Mouse (Mus musculus): ENCODE measurements around the gene Usp7.
"Not testable (repeated sequence)": the region's sequence is repeated elsewhere in the genome, so short reads cannot be mapped to it uniquely, and the experiment has no call there.

The Usp7 gene

DNA sequence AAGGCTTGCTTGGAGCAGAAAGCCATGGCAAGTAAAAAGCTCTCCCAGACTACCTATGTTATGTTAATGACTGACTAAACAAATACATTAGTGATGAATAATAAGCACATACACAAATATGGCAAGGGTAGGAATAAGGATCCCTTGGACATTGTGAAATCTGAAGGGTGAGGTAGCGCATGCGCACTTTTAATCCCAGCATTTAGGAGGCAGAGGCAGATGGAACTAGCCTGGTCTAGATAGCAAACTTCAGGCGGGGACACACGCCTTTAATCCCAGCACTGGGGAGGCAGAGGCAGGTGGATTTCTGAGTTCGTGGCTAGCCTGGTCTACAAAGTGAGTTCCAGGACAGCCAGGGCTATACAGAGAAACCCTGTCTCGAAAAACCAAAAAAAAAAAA lies 34.5 kb downstream of the Usp7 start:
- DNase-seq (ENCODE audit: inconsistent age in 2 of 2, low spot score in 1 of 2) = not testable (repeated sequence)

GRCm38 (mm10) chr16:8752334-8752733 lies 39.8 kb downstream of the Usp7 start:
- DNase-seq (ENCODE audit: inconsistent age in 2 of 2, low spot score in 1 of 2) = no peak

DNA sequence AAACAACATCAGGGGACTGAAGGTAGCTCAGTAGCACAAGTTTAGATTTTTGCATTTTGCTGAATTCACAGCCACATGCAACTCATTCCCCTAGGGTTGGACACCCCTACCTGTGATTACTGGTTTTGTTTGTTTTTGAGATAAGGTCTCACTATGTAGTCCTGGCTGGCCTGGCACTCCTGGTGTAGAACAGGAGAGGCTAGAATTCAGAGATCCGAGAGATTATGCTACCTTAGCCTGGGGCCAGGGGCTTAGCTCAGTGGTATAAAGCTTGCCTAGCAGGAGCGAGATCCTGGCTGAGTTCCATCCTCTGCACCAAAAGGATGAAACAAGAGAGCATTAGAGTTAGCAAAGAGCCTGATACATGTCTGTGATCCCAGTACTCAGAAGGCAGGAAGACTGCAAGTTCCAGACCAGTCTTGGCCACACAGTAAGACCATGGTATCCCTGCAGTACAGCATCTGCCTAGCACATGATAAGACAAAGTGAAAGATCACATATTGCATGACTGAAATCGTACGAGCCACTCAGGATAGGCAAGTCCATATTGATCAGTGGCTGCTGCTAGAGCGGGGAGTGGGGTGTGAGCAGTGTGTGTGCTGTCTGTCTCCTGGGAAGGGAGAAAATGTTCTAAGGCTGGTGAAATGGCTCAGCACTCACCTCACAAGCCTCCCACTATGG lies 40.4 kb downstream of the Usp7 start:
- DNase-seq (ENCODE audit: inconsistent age in 2 of 2, low spot score in 1 of 2) = no peak

GRCm38 (mm10) chr16:8748904-8749303 lies 43.2 kb downstream of the Usp7 start:
- peak in 1 of 2 experiments; percentile 59 for DNase-seq (ENCODE audit: inconsistent age in 2 of 2, low spot score in 1 of 2)

DNA sequence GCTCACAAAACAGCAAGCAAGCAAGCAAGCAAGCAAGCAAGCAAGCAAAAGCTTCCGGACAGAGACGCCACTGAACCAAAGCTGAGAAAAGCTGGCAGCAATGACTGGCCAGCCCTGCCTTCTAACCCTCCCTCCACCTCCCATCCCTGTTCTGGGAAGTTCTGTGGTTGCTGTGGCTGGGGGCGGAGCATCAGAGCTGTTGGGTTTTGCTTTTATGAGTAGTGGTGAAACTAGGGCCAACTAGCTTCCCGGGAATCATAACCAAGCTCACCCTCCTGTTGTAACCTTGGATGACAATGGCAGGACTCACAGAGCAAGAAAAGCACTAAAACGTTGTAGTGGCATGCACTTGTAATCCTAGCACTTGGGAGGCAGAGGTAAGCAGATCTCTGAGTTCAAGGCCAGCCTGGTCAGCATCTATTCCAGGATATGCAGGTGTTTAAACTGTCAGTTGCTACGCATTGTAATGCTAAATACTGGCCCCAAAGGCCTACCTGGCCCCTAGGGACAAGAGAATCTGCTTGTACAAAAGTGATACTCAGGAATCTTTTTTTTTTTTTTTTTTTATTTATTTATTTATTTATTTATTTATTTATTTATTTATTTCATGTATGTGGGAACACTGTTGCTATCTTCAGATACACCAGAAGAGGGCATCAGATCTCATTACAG lies 43.8 kb downstream of the Usp7 start:
- DNase-seq (ENCODE audit: inconsistent age in 2 of 2, low spot score in 1 of 2) = peak in 1 of 2 experiments; percentile 60

DNA sequence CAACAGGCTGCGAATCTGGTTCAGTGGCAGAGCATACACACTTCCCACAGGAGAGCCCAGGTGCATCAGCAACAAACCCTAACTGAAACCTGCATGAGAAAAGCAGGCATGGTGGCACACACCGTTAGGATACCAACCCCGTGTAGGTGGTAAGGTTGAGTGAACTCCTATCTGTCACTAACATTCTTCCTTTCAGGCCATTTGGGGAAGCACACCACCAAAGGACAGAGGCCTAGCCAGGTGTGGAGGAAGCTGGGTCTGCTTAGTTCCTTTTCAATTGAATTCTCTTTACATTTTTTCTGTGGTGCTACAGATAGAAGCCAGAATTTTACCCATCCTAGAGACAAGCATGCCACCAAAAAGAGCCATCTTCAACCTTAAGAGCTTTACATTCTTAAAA lies 44.3 kb downstream of the Usp7 start:
- DNase-seq (ENCODE audit: inconsistent age in 2 of 2, low spot score in 1 of 2) = no peak

DNA sequence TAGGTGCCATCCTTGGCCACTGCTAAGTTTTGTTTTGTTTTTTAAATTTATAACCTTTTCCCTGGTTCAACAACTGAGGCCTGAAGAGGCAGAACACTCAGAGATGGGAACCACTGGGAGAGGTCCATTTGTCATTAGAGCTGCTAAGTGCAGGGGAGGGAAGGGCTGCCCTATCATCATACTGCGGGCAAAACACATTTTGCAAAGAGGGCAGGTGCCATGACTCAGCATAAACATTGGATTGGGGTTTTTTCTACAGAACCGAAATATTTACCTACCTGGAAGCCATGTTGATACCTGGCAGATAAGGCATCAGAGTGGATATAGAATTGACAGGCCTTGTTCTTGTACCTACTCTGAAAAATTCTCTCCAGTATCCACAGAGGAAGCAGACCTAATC lies 45.6 kb downstream of the Usp7 start:
- DNase-seq (ENCODE audit: inconsistent age in 2 of 2, low spot score in 1 of 2) = no peak

GRCm38 (mm10) chr16:8745751-8746150 lies 46.4 kb downstream of the Usp7 start:
- no peak for DNase-seq (ENCODE audit: inconsistent age in 2 of 2, low spot score in 1 of 2)

DNA sequence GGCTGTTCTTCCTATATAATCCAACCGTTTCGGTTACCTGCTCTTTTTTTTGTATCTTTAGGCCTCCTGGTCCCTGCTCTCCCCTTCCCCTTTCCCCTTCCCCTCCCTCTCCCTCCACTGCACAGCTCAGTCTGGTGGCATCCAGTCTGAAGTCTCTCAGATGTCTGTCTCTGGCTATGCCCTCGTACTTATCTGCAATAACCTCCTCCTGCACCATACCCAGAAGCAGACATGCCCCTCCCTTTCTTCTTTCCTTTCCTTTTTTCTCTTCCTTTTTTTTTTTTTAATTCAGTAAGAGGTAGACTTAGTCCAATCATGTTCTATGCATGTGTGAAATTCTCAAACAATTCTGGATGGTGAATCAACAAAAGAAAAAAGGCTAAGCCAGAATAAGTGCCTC lies 48.1 kb downstream of the Usp7 start:
- DNase-seq (ENCODE audit: inconsistent age in 2 of 2, low spot score in 1 of 2) = no peak

GRCm38 (mm10) chr16:8741697-8742096 lies 50.4 kb downstream of the Usp7 start:
- no peak for DNase-seq (ENCODE audit: inconsistent age in 2 of 2, low spot score in 1 of 2)

- DNase-seq (ENCODE audit: inconsistent age in 2 of 2, low spot score in 1 of 2) = peak in 1 of 2 experiments; percentile 38
Measured at GRCm38 (mm10) chr16:8741110-8741509, 51.0 kb downstream of the Usp7 start.

GRCm38 (mm10) chr16:8738542-8739514 lies 53.3 kb downstream of the Usp7 start:
- DNase-seq (ENCODE audit: inconsistent age in 2 of 2, low spot score in 1 of 2) = peak; percentile 91 to 97

DNA sequence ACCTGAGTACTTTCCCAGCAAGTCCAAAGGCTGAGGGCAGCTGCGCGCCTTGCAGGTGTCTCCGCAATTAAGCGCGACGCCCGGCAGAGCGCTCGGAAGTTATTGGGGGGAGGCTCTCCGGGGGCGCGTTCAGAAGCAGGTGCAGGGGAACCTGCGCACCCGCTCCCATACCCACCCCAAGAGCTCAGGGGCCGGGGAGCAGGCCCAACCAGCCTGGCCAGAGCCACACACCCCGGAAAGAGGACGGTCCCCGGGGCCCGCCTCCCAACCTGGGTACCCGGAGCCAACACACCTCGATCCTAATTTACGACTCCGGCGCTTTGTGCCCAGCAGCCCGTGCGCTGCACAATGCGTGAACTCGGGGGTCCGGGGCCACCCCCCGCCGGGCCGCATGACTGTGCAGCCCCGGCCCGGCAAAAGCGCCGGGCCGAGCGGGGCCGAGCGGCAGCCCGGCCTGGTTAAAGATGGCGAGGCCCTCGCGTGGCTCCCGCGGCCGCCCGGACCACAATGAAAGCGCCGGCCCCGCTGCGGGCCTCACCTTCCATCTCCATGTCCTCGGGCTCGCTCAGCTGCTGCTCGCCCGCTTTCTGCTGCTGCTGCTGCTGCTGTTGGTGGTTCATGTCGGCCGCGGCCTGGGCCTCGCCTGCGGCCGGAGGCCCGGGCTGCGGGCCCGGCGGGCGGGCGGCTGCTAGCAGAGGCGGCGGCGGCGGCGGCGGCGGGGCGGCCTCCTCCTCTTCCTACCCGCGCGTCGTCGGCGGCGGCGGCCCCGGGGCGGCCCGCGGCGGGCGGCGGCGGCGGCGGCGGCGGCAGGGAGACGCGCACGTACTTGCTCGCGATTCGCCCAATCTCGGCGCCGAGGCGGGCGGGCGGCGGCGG lies 54.2 kb downstream of the Usp7 start:
- peak; percentile 50 to 79 for DNase-seq (ENCODE audit: inconsistent age in 2 of 2, low spot score in 1 of 2)

- DNase-seq (ENCODE audit: inconsistent age in 2 of 2, low spot score in 1 of 2) = no peak
Measured at GRCm38 (mm10) chr16:8737341-8737665, 54.8 kb downstream of the Usp7 start.

DNA sequence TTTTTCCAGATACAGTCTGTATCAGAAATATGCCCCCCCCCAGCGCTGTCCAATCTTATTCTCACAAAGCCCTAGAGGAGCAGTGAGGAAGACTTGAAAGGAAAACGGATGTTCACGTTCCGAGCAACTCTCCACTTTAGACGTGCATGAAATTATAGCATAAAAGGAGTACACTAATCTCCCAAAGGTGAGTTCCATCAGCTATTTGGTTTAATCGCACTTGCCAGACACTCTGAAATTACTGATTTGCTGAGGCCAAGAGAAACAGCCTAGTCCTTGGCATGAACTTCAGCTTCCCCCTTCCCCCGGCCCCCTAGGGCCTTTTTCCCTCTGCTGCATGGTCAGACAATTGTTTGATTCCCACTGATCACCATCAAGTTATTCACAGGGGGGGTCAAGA lies 55.4 kb downstream of the Usp7 start:
- DNase-seq (ENCODE audit: inconsistent age in 2 of 2, low spot score in 1 of 2) = peak in 1 of 2 experiments; percentile 57

DNA sequence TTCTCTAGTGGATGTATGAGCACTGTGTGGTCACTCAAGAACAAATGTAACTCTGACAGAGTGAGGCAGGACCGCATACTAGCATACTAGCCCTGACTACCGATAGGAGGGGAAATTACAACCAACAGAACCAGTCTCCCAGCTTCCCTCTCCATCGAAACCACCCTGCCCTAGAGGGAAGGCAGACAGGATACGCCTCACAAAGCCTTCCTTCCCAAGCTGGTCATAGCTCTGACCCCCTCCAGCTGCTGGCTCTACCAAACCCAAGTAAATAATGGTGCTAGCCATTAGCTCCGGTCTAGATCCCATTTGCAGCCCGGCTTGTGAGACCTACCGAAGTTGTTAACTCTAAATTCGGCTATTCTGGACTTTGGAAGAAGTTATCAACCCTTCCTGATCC lies 56.1 kb downstream of the Usp7 start:
- DNase-seq (ENCODE audit: inconsistent age in 2 of 2, low spot score in 1 of 2) = peak in 1 of 2 experiments; percentile 61

DNA sequence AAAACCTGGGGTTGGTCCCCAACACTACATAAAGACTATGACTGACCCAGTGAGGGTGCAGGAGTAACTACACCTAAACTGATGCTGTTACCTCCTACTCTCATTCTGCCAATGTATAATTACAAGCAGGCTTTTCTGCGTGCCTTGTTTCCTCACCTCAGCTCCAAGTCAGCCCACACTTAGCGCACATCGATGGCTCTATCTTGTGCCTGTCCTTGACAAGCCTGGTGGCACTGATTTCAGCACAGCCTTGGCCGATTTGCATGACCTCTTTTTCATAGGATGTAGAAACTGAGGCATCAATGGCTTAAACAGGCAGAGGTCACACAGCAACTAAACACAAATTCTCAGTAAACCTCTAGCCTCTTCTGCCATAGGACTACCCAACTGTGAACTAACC lies 57.4 kb downstream of the Usp7 start:
- DNase-seq (ENCODE audit: inconsistent age in 2 of 2, low spot score in 1 of 2) = peak in 1 of 2 experiments; percentile 81

DNA sequence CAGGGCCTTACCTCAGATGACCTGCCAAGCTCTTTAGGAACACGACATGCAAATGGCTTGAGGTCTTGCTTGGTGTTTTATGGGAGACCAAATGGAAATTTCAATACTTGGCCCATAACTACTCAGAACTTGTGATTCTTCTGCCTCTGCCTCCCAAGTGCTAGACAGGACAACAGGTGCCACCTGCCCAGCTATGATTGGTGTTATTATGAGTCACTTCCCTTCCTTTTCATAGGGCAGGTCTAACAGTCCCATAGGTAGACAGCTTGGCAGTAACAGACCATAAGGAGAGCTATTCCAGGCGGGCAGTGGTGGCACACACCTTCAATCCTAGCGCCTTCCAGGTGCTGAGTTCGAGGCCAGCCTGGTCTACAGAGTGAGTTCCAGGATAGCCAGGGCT lies 58.5 kb downstream of the Usp7 start:
- no peak for DNase-seq (ENCODE audit: inconsistent age in 2 of 2, low spot score in 1 of 2)

- DNase-seq (ENCODE audit: inconsistent age in 2 of 2, low spot score in 1 of 2) = not testable (repeated sequence)
Measured at GRCm38 (mm10) chr16:8732450-8732849, 59.7 kb downstream of the Usp7 start.

GRCm38 (mm10) chr16:8731630-8732029 lies 60.5 kb downstream of the Usp7 start:
- peak in 1 of 2 experiments; percentile 68 for DNase-seq (ENCODE audit: inconsistent age in 2 of 2, low spot score in 1 of 2)
